Mouse (Mus musculus) heart, embryonic 12.5 days (tissue): ENCODE results near the gene Ap3s2. TPM values are rescaled to one million over a fixed set of nuclear protein-coding genes. Genes with fewer than 3 reads are reported as not detected.

Experiments
- ATAC-seq: fragments of 200-750 bp; cut with Nextera tagmentation; 2 replicates; pipeline ENCODE4 v1.8.0; 2017; ENCODE audit warnings: moderate TSS enrichment, moderate library complexity; ENCODE audit not compliant: insufficient number of reproducible peaks, low FRiP score
- H3K27ac ChIP-seq: fragments of 300-500 bp; sonication (generic); 2 replicates; pipeline ENCODE4 v1.5.1; 2016; ENCODE audit warnings: mild to moderate bottlenecking, moderate library complexity; ENCODE audit not compliant: poor library complexity, severe bottlenecking
- H3K27me3 ChIP-seq: fragments of 300-500 bp; sonication (generic); replicated peaks from 2 replicates; pipeline ENCODE4 v1.6.1; 2016; ENCODE audit warnings: mild to moderate bottlenecking, moderate library complexity
- H3K36me3 ChIP-seq: fragments of 300-500 bp; sonication (generic); 2 replicates; pipeline ENCODE4 v1.6.1; 2016; ENCODE audit warnings: mild to moderate bottlenecking, moderate library complexity
- H3K4me1 ChIP-seq: fragments of 300-500 bp; sonication (generic); replicated peaks from 2 replicates; pipeline ENCODE4 v1.6.1; 2016; ENCODE audit warnings: mild to moderate bottlenecking
- H3K4me2 ChIP-seq: fragments of 300-500 bp; sonication (generic); 2 replicates; pipeline ENCODE4 v1.6.1; 2016; ENCODE audit warnings: mild to moderate bottlenecking, moderate library complexity
- H3K4me3 ChIP-seq: fragments of 300-500 bp; sonication (generic); 2 replicates; pipeline ENCODE4 v1.5.1; 2016; ENCODE audit warnings: mild to moderate bottlenecking
- H3K9ac ChIP-seq: fragments of 300-500 bp; sonication (generic); 2 replicates; pipeline ENCODE4 v1.6.1; 2016; ENCODE audit warnings: mild to moderate bottlenecking, moderate library complexity
- H3K9me3 ChIP-seq: fragments of 300-500 bp; sonication (generic); replicated peaks from 2 replicates; pipeline ENCODE4 v1.6.1; 2016; ENCODE audit warnings: mild to moderate bottlenecking, moderate library complexity
- WGBS: fragments of 180-500 bp; shearing (Covaris S2); methylation state at CpG from one replicate; pipeline ENCODE4 v1.1.7; 2016; 5-methylcytosine and 5-hydroxymethylcytosine counted together
- microRNA-seq: library from miRNA; unstranded; fragments of <30 nt; microRNA quantifications from one replicate; pipeline ENCODE4, GENCODE M21; 2017
- polyA plus RNA-seq: library from polyadenylated mRNA; unstranded; fragments of >200 nt; fragmentation: Nextera tagmentation; extraction: Ambion mirVana; gene quantifications from 2 replicates; pipeline ENCODE4 v1.2.1, GENCODE M21; 2016

Gene Ap3s2
- polyA plus RNA-seq, 1 experiment from 2014 or later, result 36.6 TPM

- Histone ChIP-seq H3K9me3 (no peaks in the 10 kb centered on the region), H3K4me1 (0 out of 2 replicates have a peak, but pooled peaks cover 4% of the 10 kb centered on the region), H3K4me3 (no peak overlapping the region), H3K4me2 (no peak overlapping the region), H3K9ac (no peak overlapping the region), H3K27me3 (no peaks in the 10 kb centered on the region), H3K27ac (no peak overlapping the region), H3K36me3 (no peaks in the 10 kb centered on the region)
- ATAC-seq, result no peak
- WGBS, result 90% methylated on average over 6 of the region's 6 CpGs
These were observed 85.3 kb downstream of the Ap3s2 start for GRCm38 (mm10) chr7:79835196-79835595.

GRCm38 (mm10) chr7:79832980-79833379 is 87.5 kb downstream of the Ap3s2 start:
- Histone ChIP-seq H3K36me3 (no peaks in the 10 kb centered on the region), H3K4me2 (no peak overlapping the region), H3K27me3 (no peaks in the 10 kb centered on the region), H3K9me3 (no peaks in the 10 kb centered on the region), H3K9ac (no peak overlapping the region), H3K4me3 (no peak overlapping the region), H3K27ac (no peak overlapping the region), H3K4me1 (0 out of 2 replicates have a peak, but pooled peaks cover 4% of the 10 kb centered on the region)
- ATAC-seq, result no peak

- H3K4me2 ChIP-seq, result no peak overlapping the region
- no peak overlapping the region for H3K4me3 ChIP-seq
- 55% methylated on average over 6 of the region's 6 CpGs for WGBS
- no peaks in the 10 kb centered on the region for H3K9me3 ChIP-seq
- ATAC-seq, result peak; percentile 36; the same call in 1 of the 2 replicates
- H3K9ac ChIP-seq, result no peak overlapping the region
- H3K36me3 ChIP-seq, result peaks cover under 1% of the 10 kb centered on the region
- H3K27ac ChIP-seq, result peak overlapping the region; percentile 31
- H3K27me3 ChIP-seq, result no peaks in the 10 kb centered on the region
- 0 out of 2 replicates have a peak, but pooled peaks cover 4% of the 10 kb centered on the region for H3K4me1 ChIP-seq
These were observed 88.9 kb downstream of the Ap3s2 start for GRCm38 (mm10) chr7:79831585-79831984.

GRCm38 (mm10) chr7:79831145-79831544 is 89.3 kb downstream of the Ap3s2 start:
- peak; percentile 61 for ATAC-seq
- WGBS, result 60% methylated on average over 6 of the region's 6 CpGs
- no peak overlapping the region for H3K4me2 ChIP-seq
- H3K36me3 ChIP-seq, result peaks cover 5% of the 10 kb centered on the region
- H3K4me1 ChIP-seq, result 0 out of 2 replicates have a peak, but pooled peaks cover 4% of the 10 kb centered on the region
- no peaks in the 10 kb centered on the region for H3K9me3 ChIP-seq
- peak overlapping the region; percentile 31 for H3K27ac ChIP-seq
- no peak overlapping the region for H3K4me3 ChIP-seq
- no peaks in the 10 kb centered on the region for H3K27me3 ChIP-seq
- no peak overlapping the region for H3K9ac ChIP-seq

GRCm38 (mm10) chr7:79828341-79828740 is 92.1 kb downstream of the Ap3s2 start:
- H3K36me3 ChIP-seq, result peaks cover 20% of the 10 kb centered on the region
- H3K4me2 ChIP-seq, result no peak overlapping the region
- peaks cover 5% of the 10 kb centered on the region; the same call in 1 of the 2 replicates for H3K9me3 ChIP-seq
- no peaks in the 10 kb centered on the region for H3K27me3 ChIP-seq
- 0 out of 2 replicates have a peak, but pooled peaks cover 4% of the 10 kb centered on the region for H3K4me1 ChIP-seq
- no peak overlapping the region for H3K4me3 ChIP-seq
- ATAC-seq, result no peak
- 83% methylated on average over 3 of the region's 3 CpGs for WGBS
- H3K9ac ChIP-seq, result no peak overlapping the region
- H3K27ac ChIP-seq, result no peak overlapping the region

Small RNA genes lying within 50 kb of the gene (microRNA-seq; reads per million reads assigned to microRNA genes)
- not detected for gene Gm24541

Other genes starting within 250 kb of the Ap3s2 start
- gene Kif7, start 204.9 kb downstream of the Ap3s2 start, polyA plus RNA-seq, result 4.0 and 4.1 TPM in 2 replicates
- gene Plin1, start 187.7 kb downstream of the Ap3s2 start, polyA plus RNA-seq, result not detected in 2 replicates
- 7.5 and 7.7 TPM in 2 replicates for gene Pex11a, start 177.5 kb downstream of the Ap3s2 start, polyA plus RNA-seq
- 4.4 and 4.9 TPM in 2 replicates for gene Wdr93, start 177.5 kb downstream of the Ap3s2 start, polyA plus RNA-seq
- not detected in 2 replicates for gene Mesp1, start 126.9 kb downstream of the Ap3s2 start, polyA plus RNA-seq
- 0.17 and 0.37 TPM in 2 replicates for gene Mesp2, start 109.9 kb downstream of the Ap3s2 start, polyA plus RNA-seq
- 6.7 and 9.7 TPM in 2 replicates for gene Anpep, start 59.6 kb downstream of the Ap3s2 start, polyA plus RNA-seq
- gene Arpin, start 14.7 kb upstream of the Ap3s2 start, polyA plus RNA-seq, result 26.4 and 29.5 TPM in 2 replicates
- 13.5 and 13.7 TPM in 2 replicates for gene Zfp710, start 104.2 kb upstream of the Ap3s2 start, polyA plus RNA-seq
- gene Idh2, start 194.7 kb upstream of the Ap3s2 start, polyA plus RNA-seq, result 1,569 and 1,607 TPM in 2 replicates